ENCODE assay signal across 8 mouse cellular contexts in the genomic region with DNA sequence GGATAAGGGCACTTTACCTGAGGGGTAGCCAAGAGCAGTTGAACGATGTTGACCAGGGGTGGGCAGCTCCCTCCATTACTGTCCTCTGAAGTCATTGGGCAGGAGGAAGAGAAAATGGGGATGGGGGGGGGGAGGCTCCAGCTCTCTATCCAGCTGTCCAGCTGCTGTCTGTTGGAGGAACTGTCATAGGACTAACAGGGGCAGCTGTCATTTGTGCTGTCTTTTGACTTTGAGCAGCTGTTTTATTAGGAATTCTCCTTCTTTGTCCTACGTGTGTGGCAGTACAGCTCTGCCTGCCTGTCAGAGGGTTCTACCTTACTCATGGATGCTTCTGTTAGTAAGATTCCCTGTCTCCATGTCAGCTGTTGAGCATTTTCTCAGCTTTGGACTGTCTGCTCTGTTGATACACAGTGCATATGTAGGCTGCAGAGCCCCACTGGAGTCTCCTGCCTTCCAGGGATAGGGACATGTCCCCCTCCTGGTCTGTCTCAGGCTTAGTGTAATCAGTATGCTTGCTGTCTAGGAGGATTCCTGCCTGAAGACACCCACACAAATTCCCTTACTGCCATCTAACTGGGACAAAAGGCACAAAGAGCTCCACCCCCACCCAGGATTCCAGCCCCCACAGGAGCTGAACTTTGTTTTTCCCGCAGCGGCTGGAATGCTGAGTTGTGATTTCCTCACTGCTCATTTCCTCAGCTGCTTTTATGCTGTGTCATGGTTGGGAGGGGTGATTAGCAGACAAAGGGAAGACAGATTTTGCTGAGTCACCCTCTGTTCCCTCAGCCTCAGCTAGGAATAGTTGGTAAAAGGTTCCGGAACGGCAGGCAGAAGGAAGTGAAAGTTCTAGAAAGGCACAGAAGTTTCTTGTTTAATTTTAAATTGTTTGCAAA. TPM values are rescaled to one million over a fixed set of nuclear protein-coding genes. Genes with fewer than 3 reads are reported as not detected.
A peak's percentile ranks its signal among the peaks of the same experiment; 100 is the strongest.
DNase-seq lines count a peak whose midpoint lies in the region; ATAC-seq lines count a peak whose summit lies in the region.

No protein-coding gene starts in this region.

- ATAC-seq in heart, embryonic 11.5 days (replicated peaks; ENCODE audit: insufficient number of reproducible peaks, low FRiP score, low TSS enrichment): peak; percentile 64
- peak; percentile 69 for ATAC-seq in kidney, embryonic 15.5 days (replicated peaks; ENCODE audit: low FRiP score)
- ATAC-seq in limb, embryonic 13.5 days (ENCODE audit: low FRiP score, low read depth): peak; percentile 52
- no peak for ATAC-seq in midbrain, embryonic 14.5 days (ENCODE audit: low FRiP score, low TSS enrichment)
- peak; percentile 64 for ATAC-seq in stomach, embryonic 14.5 days (ENCODE audit: insufficient number of reproducible peaks, insufficient read depth, low FRiP score, low read depth)

- H3K4me2 ChIP-seq in heart, embryonic 11.5 days: peak overlapping the region; percentile 54
- peak overlapping the region; percentile 49 for H3K4me2 ChIP-seq in kidney, embryonic 15.5 days
- peak overlapping the region; percentile 51 for H3K4me2 ChIP-seq in limb, embryonic 13.5 days (replicated peaks)
- H3K4me2 ChIP-seq in midbrain, embryonic 14.5 days (ENCODE audit: low read length): peak overlapping the region; percentile 9
- H3K4me2 ChIP-seq in stomach, embryonic 14.5 days (replicated peaks; ENCODE audit: low read depth, low read length): peak overlapping the region; percentile 38

- peak overlapping the region; percentile 75 for H3K27ac ChIP-seq in heart, embryonic 11.5 days (ENCODE audit: low read depth, low read length)
- peak overlapping the region; percentile 91 for H3K27ac ChIP-seq in kidney, embryonic 15.5 days
- peak overlapping the region; percentile 63 for H3K27ac ChIP-seq in limb, embryonic 13.5 days
- H3K27ac ChIP-seq in midbrain, embryonic 14.5 days (replicated peaks; ENCODE audit: low read depth, low read length): no peak overlapping the region
- peak overlapping the region; percentile 86 for H3K27ac ChIP-seq in stomach, embryonic 14.5 days (ENCODE audit: low read length)

- peaks cover 11% of the 10 kb centered on the region for H3K4me1 ChIP-seq in heart, embryonic 11.5 days (ENCODE audit: control insufficient read depth, insufficient read depth, low read length)
- peaks cover 27% of the 10 kb centered on the region for H3K4me1 ChIP-seq in kidney, embryonic 15.5 days
- H3K4me1 ChIP-seq in limb, embryonic 13.5 days: peaks cover 10% of the 10 kb centered on the region
- 0 out of 2 replicates have a peak, but pooled peaks cover 6% of the 10 kb centered on the region for H3K4me1 ChIP-seq in midbrain, embryonic 14.5 days (ENCODE audit: control insufficient read depth, insufficient read depth, low read length)
- peaks cover 14% of the 10 kb centered on the region for H3K4me1 ChIP-seq in stomach, embryonic 14.5 days (ENCODE audit: control insufficient read depth, insufficient read depth, low read length)

- 19% methylated on average over 6 of the region's 6 CpGs for WGBS in heart, embryonic 11.5 days (ENCODE audit: insufficient replicate concordance)
- WGBS in kidney, embryonic 15.5 days: 18% methylated on average over 6 of the region's 6 CpGs
- WGBS in limb, embryonic 13.5 days: 22% methylated on average over 6 of the region's 6 CpGs
- 30% methylated on average over 6 of the region's 6 CpGs for WGBS in midbrain, embryonic 14.5 days
- WGBS in stomach, embryonic 14.5 days: 4% methylated on average over 6 of the region's 6 CpGs

- H3K9me3 ChIP-seq in heart, embryonic 11.5 days (replicated peaks; ENCODE audit: control insufficient read depth, low read length): no peaks in the 10 kb centered on the region; the same call in 1 of the 2 replicates
- no peaks in the 10 kb centered on the region for H3K9me3 ChIP-seq in kidney, embryonic 15.5 days (replicated peaks)
- H3K9me3 ChIP-seq in limb, embryonic 13.5 days: no peaks in the 10 kb centered on the region
- no peaks in the 10 kb centered on the region for H3K9me3 ChIP-seq in midbrain, embryonic 14.5 days (ENCODE audit: control insufficient read depth, low read length)
- H3K9me3 ChIP-seq in stomach, embryonic 14.5 days (ENCODE audit: control insufficient read depth, low read depth, low read length): no peaks in the 10 kb centered on the region

- H3K4me3 ChIP-seq in heart, embryonic 11.5 days (ENCODE audit: low read depth, low read length): peak overlapping the region; percentile 12; the same call in 1 of the 2 replicates
- peak overlapping the region; percentile 12 for H3K4me3 ChIP-seq in kidney, embryonic 15.5 days (replicated peaks)
- 0 out of 2 replicates have a peak overlapping the region, but pooled peaks have one; percentile 3 for H3K4me3 ChIP-seq in limb, embryonic 13.5 days
- H3K4me3 ChIP-seq in midbrain, embryonic 14.5 days (replicated peaks; ENCODE audit: low read depth, low read length): no peak overlapping the region
- H3K4me3 ChIP-seq in stomach, embryonic 14.5 days (ENCODE audit: low read depth, low read length): peak overlapping the region; percentile 8; the same call in 1 of the 2 replicates

- H3K27me3 ChIP-seq in heart, embryonic 11.5 days (ENCODE audit: control insufficient read depth, insufficient read depth, low read length): no peaks in the 10 kb centered on the region
- H3K27me3 ChIP-seq in kidney, embryonic 15.5 days: no peaks in the 10 kb centered on the region
- no peaks in the 10 kb centered on the region for H3K27me3 ChIP-seq in limb, embryonic 13.5 days
- H3K27me3 ChIP-seq in midbrain, embryonic 14.5 days (ENCODE audit: control insufficient read depth, insufficient read depth, low read length): no peaks in the 10 kb centered on the region
- no peaks in the 10 kb centered on the region for H3K27me3 ChIP-seq in stomach, embryonic 14.5 days (ENCODE audit: control insufficient read depth, insufficient read depth, low read length)

- H3K9ac ChIP-seq in heart, embryonic 11.5 days (ENCODE audit: low read depth, low read length): peak overlapping the region; percentile 61
- H3K9ac ChIP-seq in kidney, embryonic 15.5 days: peak overlapping the region; percentile 22; the same call in 1 of the 2 replicates
- peak overlapping the region; percentile 43; the same call in 1 of the 2 replicates for H3K9ac ChIP-seq in limb, embryonic 13.5 days
- H3K9ac ChIP-seq in midbrain, embryonic 14.5 days (replicated peaks; ENCODE audit: low read length): 0 out of 2 replicates have a peak overlapping the region, but pooled peaks have one; percentile 13
- 0 out of 2 replicates have a peak overlapping the region, but pooled peaks have one; percentile 7 for H3K9ac ChIP-seq in stomach, embryonic 14.5 days (replicated peaks; ENCODE audit: low read depth, low read length)

- H3K36me3 ChIP-seq in heart, embryonic 11.5 days (ENCODE audit: control insufficient read depth, insufficient read depth, low read length): no peaks in the 10 kb centered on the region
- H3K36me3 ChIP-seq in kidney, embryonic 15.5 days: no peaks in the 10 kb centered on the region
- H3K36me3 ChIP-seq in limb, embryonic 13.5 days: no peaks in the 10 kb centered on the region
- no peaks in the 10 kb centered on the region for H3K36me3 ChIP-seq in midbrain, embryonic 14.5 days (ENCODE audit: control insufficient read depth, insufficient read depth, low read length)
- H3K36me3 ChIP-seq in stomach, embryonic 14.5 days (ENCODE audit: control insufficient read depth, insufficient read depth, low read length): no peaks in the 10 kb centered on the region

- peak; percentile 34 for DNase-seq in thymus, postnatal 14 days
- no peak for DNase-seq in thymus, postnatal 36 days
- DNase-seq in fibroblast of lung, adult 2 months (ENCODE audit: low read depth): peak; percentile 88
- DNase-seq in midbrain, embryonic 14.5 days: peak; percentile 89

RNA-seq across cellular contexts. Expression of gene Hmox1, which starts 4.2 kb away (rescaled TPM):
- 9.5 and 17.2 TPM in 2 replicates for polyA plus RNA-seq in heart, embryonic 11.5 days (2014; fragmentation: Nextera tagmentation; extraction: Ambion mirVana)
- 37.9 and 40.1 TPM in 2 replicates for polyA plus RNA-seq in kidney, embryonic 15.5 days (2015; fragmentation: Nextera tagmentation; extraction: Ambion mirVana)
- 30.6 and 32.0 TPM in 2 replicates for polyA plus RNA-seq in limb, embryonic 13.5 days (2015; fragmentation: Nextera tagmentation; extraction: Ambion mirVana)
- 1.8 and 5.8 TPM in 2 replicates for polyA plus RNA-seq in midbrain, embryonic 14.5 days (2014; fragmentation: Nextera tagmentation; extraction: Ambion mirVana)
- 7.7 and 8.7 TPM in 2 replicates for polyA plus RNA-seq in stomach, embryonic 14.5 days (2014; fragmentation: Nextera tagmentation; extraction: Ambion mirVana)

RNA-seq across cellular contexts. Expression of gene Mcm5, which starts 20.1 kb away (rescaled TPM):
- 104 and 110 TPM in 2 replicates for polyA plus RNA-seq in heart, embryonic 11.5 days (2014; fragmentation: Nextera tagmentation; extraction: Ambion mirVana)
- polyA plus RNA-seq in kidney, embryonic 15.5 days (2015; fragmentation: Nextera tagmentation; extraction: Ambion mirVana): 173 and 194 TPM in 2 replicates
- 182 and 186 TPM in 2 replicates for polyA plus RNA-seq in limb, embryonic 13.5 days (2015; fragmentation: Nextera tagmentation; extraction: Ambion mirVana)
- 24.7 and 34.6 TPM in 2 replicates for polyA plus RNA-seq in midbrain, embryonic 14.5 days (2014; fragmentation: Nextera tagmentation; extraction: Ambion mirVana)
- 138 and 141 TPM in 2 replicates for polyA plus RNA-seq in stomach, embryonic 14.5 days (2014; fragmentation: Nextera tagmentation; extraction: Ambion mirVana)

RNA-seq across cellular contexts. Expression of gene Tom1, which starts 55.7 kb away (rescaled TPM):
- 35.8 and 40.6 TPM in 2 replicates for polyA plus RNA-seq in heart, embryonic 11.5 days (2014; fragmentation: Nextera tagmentation; extraction: Ambion mirVana)
- 29.6 and 35.1 TPM in 2 replicates for polyA plus RNA-seq in kidney, embryonic 15.5 days (2015; fragmentation: Nextera tagmentation; extraction: Ambion mirVana)
- 31.8 and 34.5 TPM in 2 replicates for polyA plus RNA-seq in limb, embryonic 13.5 days (2015; fragmentation: Nextera tagmentation; extraction: Ambion mirVana)
- 24.9 and 26.2 TPM in 2 replicates for polyA plus RNA-seq in midbrain, embryonic 14.5 days (2014; fragmentation: Nextera tagmentation; extraction: Ambion mirVana)
- 24.1 and 27.5 TPM in 2 replicates for polyA plus RNA-seq in stomach, embryonic 14.5 days (2014; fragmentation: Nextera tagmentation; extraction: Ambion mirVana)

Comparison
In these comparisons a context has a peak if more than half of its experiments do, and no peak if none do; other contexts are left out.
1. DNase-seq: peak in thymus, postnatal 14 days (single experiment), fibroblast of lung, adult 2 months (single experiment) and midbrain, embryonic 14.5 days (single experiment); none in thymus, postnatal 36 days (0 of 2).
2. H3K9ac ChIP-seq: peak in every context shown above with its lines; median percentile 61 in heart, embryonic 11.5 days; 43 in limb, embryonic 13.5 days; 22 in kidney, embryonic 15.5 days; 13 in midbrain, embryonic 14.5 days; 7 in stomach, embryonic 14.5 days.
3. Peak in every context shown above with its lines, with median percentiles within 50 percentile points of each other: H3K4me2 ChIP-seq.